Mouse (Mus musculus) cortical plate, adult 2 months (tissue): Measurements from ENCODE around the gene Abcg4.

Source experiments
- CTCF ChIP-seq: fragments of 200-500 bp; IDR thresholded peaks from 2 replicates; pipeline ENCODE4 v1.5.1; 2011; ENCODE audit warnings: mild to moderate bottlenecking, control low read depth, low read length; ENCODE audit not compliant: insufficient read depth; ENCODE audit errors: extremely low read depth
- POLR2A ChIP-seq: fragments of 200-500 bp; IDR thresholded peaks from 2 replicates; pipeline ENCODE4 v1.6.1; 2011; ENCODE audit warnings: mild to moderate bottlenecking, low read length, control low read depth; ENCODE audit not compliant: insufficient read depth; ENCODE audit errors: extremely low read depth

GRCm38 (mm10) chr9:44327064-44327711 is 38.8 kb upstream of the Abcg4 start:
- TF ChIP-seq POLR2A (no peak), CTCF (no peak)
